Mouse (Mus musculus) ZHBTc4 (cell line): ENCODE measurements around the gene Nrf1.

Experiments used
- DNase-seq: peaks from one replicate; pipeline ENCODE4 v3.0.0-alpha.2; 2011; ENCODE audit warnings: low read depth, low spot score

Gene Nrf1

GRCm38 (mm10) chr6:30047271-30048162 lies at the start of gene Nrf1:
Nrf1 (plus strand) TSS chr6:30047988.
- peak; percentile 95 for DNase-seq

GRCm38 (mm10) chr6:29998140-29998539 lies 49.6 kb upstream of the Nrf1 start:
- peak; percentile 54 for DNase-seq

GRCm38 (mm10) chr6:29998771-29999170 lies 49.0 kb upstream of the Nrf1 start:
- DNase-seq, result peak; percentile 53

- DNase-seq, result no peak
Observed at GRCm38 (mm10) chr6:30002628-30003027, 45.2 kb upstream of the Nrf1 start.

GRCm38 (mm10) chr6:30005851-30006250 lies 41.9 kb upstream of the Nrf1 start:
- DNase-seq, result no peak

GRCm38 (mm10) chr6:30009204-30009603 lies 38.6 kb upstream of the Nrf1 start:
- no peak for DNase-seq

GRCm38 (mm10) chr6:30013520-30013919 lies 34.3 kb upstream of the Nrf1 start:
- DNase-seq, result no peak

- no peak for DNase-seq
Observed at GRCm38 (mm10) chr6:30014187-30014864, 33.5 kb upstream of the Nrf1 start.

GRCm38 (mm10) chr6:30021241-30021640 lies 26.5 kb upstream of the Nrf1 start:
- no peak for DNase-seq

GRCm38 (mm10) chr6:30021656-30022055 lies 26.1 kb upstream of the Nrf1 start:
- no peak for DNase-seq

GRCm38 (mm10) chr6:30026799-30027198 lies 21.0 kb upstream of the Nrf1 start:
- DNase-seq, result peak; percentile 99

GRCm38 (mm10) chr6:30028358-30028757 lies 19.4 kb upstream of the Nrf1 start:
- peak; percentile 96 for DNase-seq

GRCm38 (mm10) chr6:30035112-30035511 lies 12.7 kb upstream of the Nrf1 start:
- DNase-seq, result no peak

- no peak for DNase-seq
Observed at GRCm38 (mm10) chr6:30041498-30041897, 6.3 kb upstream of the Nrf1 start.

- DNase-seq, result no peak
Observed at GRCm38 (mm10) chr6:30042483-30042882, 5.3 kb upstream of the Nrf1 start.

GRCm38 (mm10) chr6:30048163-30048500 lies 344 bp downstream of the Nrf1 start:
- no peak for DNase-seq

GRCm38 (mm10) chr6:30048501-30049353 lies 939 bp downstream of the Nrf1 start:
- DNase-seq, result peak; percentile 62

- DNase-seq, result no peak
Observed at GRCm38 (mm10) chr6:30053116-30053515, 5.3 kb downstream of the Nrf1 start.

- DNase-seq, result no peak
Observed at GRCm38 (mm10) chr6:30062544-30062943, 14.8 kb downstream of the Nrf1 start.

GRCm38 (mm10) chr6:30065369-30065768 lies 17.6 kb downstream of the Nrf1 start:
- no peak for DNase-seq

GRCm38 (mm10) chr6:30066746-30067145 lies 19.0 kb downstream of the Nrf1 start:
- DNase-seq, result no peak

GRCm38 (mm10) chr6:30072476-30072875 lies 24.7 kb downstream of the Nrf1 start:
- peak; percentile 67 for DNase-seq
